Mouse (Mus musculus) megakaryocyte-erythroid progenitor cell, adult 5-6 weeks (primary cell): Measurements from ENCODE around the gene Pabpn1l. TPM values are rescaled to one million over a fixed set of nuclear protein-coding genes. Genes with fewer than 3 reads are reported as not detected.
"Not testable (repeated sequence)": the region's sequence is repeated elsewhere in the genome, so short reads cannot be mapped to it uniquely, and the experiment has no call there.

Experiments
- ATAC-seq: replicated peaks from 2 replicates; pipeline ENCODE4 v1.8.0; 2016; ENCODE audit warnings: mild to moderate bottlenecking, inconsistent platforms; ENCODE audit not compliant: severe bottlenecking, poor library complexity, low FRiP score, low TSS enrichment
- total RNA-seq, 2 experiments: library from RNA; stranded (forward) in 1 of 2; stranded (reverse) in 1 of 2; fragments of 200-1000, 215-1000 nt in 1 of 2; fragments of >200 nt in 1 of 2; fragmentation: Nextera tagmentation in 1 of 2; gene quantifications; 2 replicates each; pipeline ENCODE4 v1.2.3; 2014 to 2017

Pabpn1l gene
- total RNA-seq, 2 experiments from 2014 or later = not detected

- no peak for ATAC-seq
Measured at GRCm38 (mm10) chr8:122584981-122585380, 37.6 kb downstream of the Pabpn1l start.

- no peak for ATAC-seq
Measured at GRCm38 (mm10) chr8:122580926-122581325, 41.6 kb downstream of the Pabpn1l start.

- no peak for ATAC-seq
Measured at GRCm38 (mm10) chr8:122579196-122579595, 43.3 kb downstream of the Pabpn1l start.

GRCm38 (mm10) chr8:122577116-122577515, 45.4 kb downstream of the Pabpn1l start:
- no peak for ATAC-seq

GRCm38 (mm10) chr8:122576648-122577022, 45.9 kb downstream of the Pabpn1l start, which contains the start of gene Aprt:
Aprt (minus strand) TSS chr8:122576909.
- ATAC-seq = peak; percentile 92

- no peak for ATAC-seq
Measured at GRCm38 (mm10) chr8:122575735-122576647, 46.5 kb downstream of the Pabpn1l start.

- no peak for ATAC-seq
Measured at GRCm38 (mm10) chr8:122575286-122575685, 47.3 kb downstream of the Pabpn1l start.

GRCm38 (mm10) chr8:122574667-122575251, 47.8 kb downstream of the Pabpn1l start:
- ATAC-seq = no peak

GRCm38 (mm10) chr8:122574264-122574663, 48.3 kb downstream of the Pabpn1l start:
- no peak for ATAC-seq

- no peak for ATAC-seq
Measured at GRCm38 (mm10) chr8:122573577-122573976, 49.0 kb downstream of the Pabpn1l start.

GRCm38 (mm10) chr8:122573176-122573575, 49.4 kb downstream of the Pabpn1l start:
- ATAC-seq = not testable (repeated sequence)

- no peak for ATAC-seq
Measured at GRCm38 (mm10) chr8:122572751-122573150, 49.8 kb downstream of the Pabpn1l start.

- ATAC-seq = no peak
Measured at GRCm38 (mm10) chr8:122571750-122572267, 50.7 kb downstream of the Pabpn1l start.

- no peak for ATAC-seq
Measured at GRCm38 (mm10) chr8:122571153-122571552, 51.4 kb downstream of the Pabpn1l start.

GRCm38 (mm10) chr8:122569996-122570395, 52.5 kb downstream of the Pabpn1l start:
- ATAC-seq = no peak

Other genes with a start within 250 kb of the Pabpn1l start
- gene Zc3h18, start 246.1 kb downstream of the Pabpn1l start, total RNA-seq (2014; fragmentation: Nextera tagmentation) = 69.7 and 77.5 TPM in 2 replicates
- gene Zc3h18, start 246.1 kb downstream of the Pabpn1l start, total RNA-seq (2017) = 81.4 and 93.2 TPM in 2 replicates
- not detected in 2 replicates for gene Il17c, start 200.7 kb downstream of the Pabpn1l start, total RNA-seq (2014; fragmentation: Nextera tagmentation)
- gene Il17c, start 200.7 kb downstream of the Pabpn1l start, total RNA-seq (2017) = not detected in 2 replicates
- 66.0 and 69.7 TPM in 2 replicates for gene Cyba, start 189.8 kb downstream of the Pabpn1l start, total RNA-seq (2014; fragmentation: Nextera tagmentation)
- 25.4 and 28.7 TPM in 2 replicates for gene Cyba, start 189.8 kb downstream of the Pabpn1l start, total RNA-seq (2017)
- 2.4 and 2.9 TPM in 2 replicates for gene Mvd, start 179.3 kb downstream of the Pabpn1l start, total RNA-seq (2014; fragmentation: Nextera tagmentation)
- gene Mvd, start 179.3 kb downstream of the Pabpn1l start, total RNA-seq (2017) = 0.14 and 1.8 TPM in 2 replicates
- gene Snai3, start 162.0 kb downstream of the Pabpn1l start, total RNA-seq (2014; fragmentation: Nextera tagmentation) = 2.2 TPM in 1 of 2 replicates, not detected in the other
- gene Snai3, start 162.0 kb downstream of the Pabpn1l start, total RNA-seq (2017) = not detected in 2 replicates
- gene Rnf166, start 146.7 kb downstream of the Pabpn1l start, total RNA-seq (2014; fragmentation: Nextera tagmentation) = 33.2 and 37.2 TPM in 2 replicates
- gene Rnf166, start 146.7 kb downstream of the Pabpn1l start, total RNA-seq (2017) = 23.7 and 40.2 TPM in 2 replicates
- 16.4 and 31.6 TPM in 2 replicates for gene Ctu2, start 146.6 kb downstream of the Pabpn1l start, total RNA-seq (2014; fragmentation: Nextera tagmentation)
- gene Ctu2, start 146.6 kb downstream of the Pabpn1l start, total RNA-seq (2017) = 14.8 and 15.7 TPM in 2 replicates
- 84.0 and 93.5 TPM in 2 replicates for gene Piezo1, start 71.4 kb downstream of the Pabpn1l start, total RNA-seq (2014; fragmentation: Nextera tagmentation)
- 31.1 and 31.5 TPM in 2 replicates for gene Piezo1, start 71.4 kb downstream of the Pabpn1l start, total RNA-seq (2017)
- gene Cdt1, start 54.7 kb downstream of the Pabpn1l start, total RNA-seq (2014; fragmentation: Nextera tagmentation) = 133 and 150 TPM in 2 replicates
- 34.5 and 70.6 TPM in 2 replicates for gene Cdt1, start 54.7 kb downstream of the Pabpn1l start, total RNA-seq (2017)
- 228 and 254 TPM in 2 replicates for gene Aprt, start 45.8 kb downstream of the Pabpn1l start, total RNA-seq (2014; fragmentation: Nextera tagmentation)
- 55.1 and 106 TPM in 2 replicates for gene Aprt, start 45.8 kb downstream of the Pabpn1l start, total RNA-seq (2017)
- gene Galns, start 11.3 kb downstream of the Pabpn1l start, total RNA-seq (2014; fragmentation: Nextera tagmentation) = 21.7 and 31.5 TPM in 2 replicates
- gene Galns, start 11.3 kb downstream of the Pabpn1l start, total RNA-seq (2017) = 3.8 and 8.2 TPM in 2 replicates
- 24.4 and 27.7 TPM in 2 replicates for gene Trappc2l, start 11.1 kb downstream of the Pabpn1l start, total RNA-seq (2014; fragmentation: Nextera tagmentation)
- 10.2 and 19.6 TPM in 2 replicates for gene Trappc2l, start 11.1 kb downstream of the Pabpn1l start, total RNA-seq (2017)
- 78.3 and 79.6 TPM in 2 replicates for gene Cbfa2t3, start 76.4 kb upstream of the Pabpn1l start, total RNA-seq (2014; fragmentation: Nextera tagmentation)
- gene Cbfa2t3, start 76.4 kb upstream of the Pabpn1l start, total RNA-seq (2017) = 7.8 and 15.4 TPM in 2 replicates
- 9.8 and 14.7 TPM in 2 replicates for gene Acsf3, start 152.7 kb upstream of the Pabpn1l start, total RNA-seq (2014; fragmentation: Nextera tagmentation)
- gene Acsf3, start 152.7 kb upstream of the Pabpn1l start, total RNA-seq (2017) = 5.8 and 9.5 TPM in 2 replicates
- gene Cdh15, start 225.2 kb upstream of the Pabpn1l start, total RNA-seq (2014; fragmentation: Nextera tagmentation) = not detected in 2 replicates
- not detected in 2 replicates for gene Cdh15, start 225.2 kb upstream of the Pabpn1l start, total RNA-seq (2017)